Mouse (Mus musculus) limb, embryonic 14.5 days (tissue): ENCODE measurements around the gene Dusp15. TPM values are rescaled to one million over a fixed set of nuclear protein-coding genes. Genes with fewer than 3 reads are reported as not detected.

Experiments used
- ATAC-seq: fragments of 200-750 bp; cut with Nextera tagmentation; 2 replicates; pipeline ENCODE4 v1.8.0; 2017; ENCODE audit warnings: low read depth, moderate number of reproducible peaks, moderate TSS enrichment; ENCODE audit not compliant: low FRiP score
- DNase-seq: peaks from one replicate; pipeline ENCODE4 v3.0.0-alpha.2; 2015; ENCODE audit warnings: low spot score
- H3K27ac ChIP-seq: fragments of 300-500 bp; sonication (generic); replicated peaks from 2 replicates; pipeline ENCODE4 v1.5.1; 2014; ENCODE audit warnings: low read depth, mild to moderate bottlenecking, low read length, moderate library complexity, mixed read lengths
- H3K27me3 ChIP-seq: fragments of 300-500 bp; sonication (generic); 2 replicates; pipeline ENCODE4 v1.6.1; 2014; ENCODE audit warnings: low read length, mixed read lengths; ENCODE audit not compliant: control insufficient read depth, insufficient read depth
- H3K36me3 ChIP-seq: fragments of 300-500 bp; sonication (generic); 2 replicates; pipeline ENCODE4 v1.6.1; 2014; ENCODE audit warnings: mild to moderate bottlenecking, low read length, moderate library complexity, mixed read lengths; ENCODE audit not compliant: control insufficient read depth, insufficient read depth
- H3K4me1 ChIP-seq: fragments of 300-500 bp; sonication (generic); 2 replicates; pipeline ENCODE4 v1.6.1; 2014; ENCODE audit warnings: antibody characterized with exemption, low read length, mixed read lengths; ENCODE audit not compliant: control insufficient read depth, insufficient read depth
- H3K4me2 ChIP-seq: fragments of 300-500 bp; sonication (generic); replicated peaks from 2 replicates; pipeline ENCODE4 v1.6.1; 2014; ENCODE audit warnings: low read depth, mild to moderate bottlenecking, low read length, moderate library complexity; ENCODE audit not compliant: severe bottlenecking
- H3K4me3 ChIP-seq: fragments of 300-500 bp; sonication (generic); replicated peaks from 2 replicates; pipeline ENCODE4 v1.5.1; 2014; ENCODE audit warnings: low read length
- H3K9ac ChIP-seq: fragments of 300-500 bp; sonication (generic); 2 replicates; pipeline ENCODE4 v1.6.1; 2014; ENCODE audit warnings: mild to moderate bottlenecking, low read depth, low read length, moderate library complexity; ENCODE audit not compliant: severe bottlenecking
- H3K9me3 ChIP-seq: fragments of 300-500 bp; sonication (generic); 2 replicates; pipeline ENCODE4 v1.6.1; 2016; ENCODE audit warnings: low read length; ENCODE audit not compliant: control insufficient read depth
- POLR2A ChIP-seq: fragments of 200-500 bp; IDR thresholded peaks from 2 replicates; pipeline ENCODE4 v1.8.0; 2012; ENCODE audit warnings: inconsistent platforms, mild to moderate bottlenecking, moderate library complexity, borderline replicate concordance; ENCODE audit not compliant: insufficient read depth, insufficient read length; ENCODE audit errors: extremely low read depth
- WGBS: fragments of 180-500 bp; shearing (Covaris S2); extraction: QIAGEN DNeasy Blood & Tissue Kit; methylation state at CpG from one replicate; pipeline ENCODE4 v1.1.7; 2014; 5-methylcytosine and 5-hydroxymethylcytosine counted together
- polyA plus RNA-seq, 2 experiments: library from polyadenylated mRNA; depleted of rRNA in 1 of 2; stranded (reverse) in 1 of 2; unstranded in 1 of 2; fragments of >200 nt; fragmentation: Nextera tagmentation in 1 of 2; extraction: Ambion mirVana in 1 of 2; gene quantifications; 2 replicates each; pipeline versions ENCODE4 v1.2.1 to v1.2.3; 2012 to 2014

The Dusp15 gene
- polyA plus RNA-seq, 2 experiments: 0.48 to 2.0 TPM

DNA sequence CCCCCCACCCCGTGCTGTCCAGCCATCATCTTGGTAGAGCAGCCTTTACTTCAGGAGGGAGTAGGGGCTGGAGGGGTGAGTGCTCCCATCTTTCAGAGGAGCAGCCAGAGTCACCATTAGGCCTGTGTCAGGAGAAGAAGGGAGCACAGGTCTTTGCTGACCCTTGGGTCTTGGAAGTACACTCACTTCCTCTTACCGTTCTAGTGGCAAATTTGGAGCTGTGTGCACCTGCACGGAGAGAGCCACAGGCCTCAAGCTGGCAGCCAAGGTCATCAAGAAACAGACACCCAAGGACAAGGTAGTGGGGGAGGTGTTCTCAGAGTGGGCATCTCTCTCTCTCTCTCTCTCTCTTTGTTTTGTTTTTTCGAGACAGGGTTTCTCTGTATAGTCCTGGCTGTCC, 36.0 kb downstream of the Dusp15 start:
- Histone ChIP-seq H3K4me1 (no peaks in the 10 kb centered on the region), H3K27ac (no peak overlapping the region), H3K9ac (no peak overlapping the region), H3K9me3 (no peaks in the 10 kb centered on the region), H3K4me2 (no peak overlapping the region), H3K4me3 (no peak overlapping the region), H3K36me3 (no peaks in the 10 kb centered on the region), H3K27me3 (peaks cover 29% of the 10 kb centered on the region)
- no peak for ATAC-seq
- DNase-seq: no peak
- no peak for TF ChIP-seq POLR2A
- 84% methylated on average over 4 of the region's 4 CpGs for WGBS

DNA sequence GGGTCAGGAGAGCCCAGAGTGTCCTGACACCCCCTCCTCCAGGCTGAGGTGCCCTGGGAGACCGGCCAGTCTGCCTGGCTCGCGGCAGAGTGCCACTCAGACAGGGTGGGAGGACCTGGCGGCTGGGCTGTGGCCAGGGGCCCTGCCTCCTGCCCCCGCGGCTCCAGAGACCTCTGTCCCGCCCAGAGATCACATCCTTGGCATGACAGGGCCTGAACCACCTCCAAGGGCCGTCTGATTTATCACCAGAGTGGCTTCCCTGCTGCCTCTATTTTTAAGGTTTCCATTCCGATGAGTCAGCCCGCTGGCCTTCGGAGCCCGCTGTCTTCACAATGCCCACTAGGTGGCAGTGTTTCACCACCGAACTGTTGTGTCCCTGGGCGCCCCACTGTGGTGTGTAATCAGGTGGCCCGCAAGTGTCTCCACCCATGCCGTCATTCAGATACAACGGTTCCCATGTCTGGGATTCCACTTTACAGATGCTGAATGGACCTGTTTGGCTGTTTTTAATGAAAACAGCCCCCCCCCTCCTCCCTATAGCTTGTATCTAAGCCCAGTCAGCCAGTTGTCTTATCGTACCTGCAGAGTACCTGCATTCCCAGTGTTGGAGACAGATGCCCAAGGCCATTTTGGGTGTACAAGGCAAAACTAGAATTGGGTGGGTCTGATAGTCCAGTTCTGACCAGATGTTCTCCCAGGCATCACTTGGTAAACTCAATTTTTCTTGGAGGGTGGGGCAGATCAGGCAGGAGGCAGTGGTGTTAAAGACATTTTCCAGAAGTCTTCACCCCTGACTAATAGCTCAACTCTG, 37.0 kb downstream of the Dusp15 start:
- no peaks in the 10 kb centered on the region for H3K9me3 ChIP-seq
- peaks cover 29% of the 10 kb centered on the region for H3K27me3 ChIP-seq
- H3K9ac ChIP-seq: peak overlapping the region; percentile 25; the same call in 1 of the 2 replicates
- peak overlapping the region; percentile 11 for H3K4me3 ChIP-seq
- H3K4me1 ChIP-seq: no peaks in the 10 kb centered on the region
- DNase-seq: peak; percentile 85
- no peaks in the 10 kb centered on the region for H3K36me3 ChIP-seq
- TF ChIP-seq POLR2A: no peak
- peak overlapping the region; percentile 30; the same call in 1 of the 2 replicates for H3K4me2 ChIP-seq
- 3% methylated on average over 13 of the region's 18 CpGs for WGBS
- peak; percentile 71 for ATAC-seq
- H3K27ac ChIP-seq: no peak overlapping the region

DNA sequence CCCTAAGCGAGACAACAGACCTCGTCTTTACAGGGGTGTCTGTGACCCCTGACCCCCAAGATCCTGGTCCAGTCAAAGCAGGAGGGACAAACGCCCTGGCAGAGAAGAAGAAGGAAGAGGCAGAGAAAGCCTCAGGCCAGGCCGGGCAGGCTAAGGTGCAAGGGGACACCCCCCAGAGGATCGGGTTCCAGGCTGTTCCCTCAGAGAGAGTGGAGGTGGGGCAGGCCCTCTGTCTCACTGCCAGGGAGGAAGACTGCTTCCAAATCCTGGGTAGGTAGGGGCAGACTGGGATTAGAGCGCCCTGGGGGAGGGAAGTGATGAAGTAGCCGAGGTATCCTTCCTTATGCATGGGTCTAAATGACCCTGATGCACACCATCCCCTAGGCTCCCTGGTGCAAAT, 38.0 kb downstream of the Dusp15 start:
- Histone ChIP-seq H3K9ac (no peak overlapping the region), H3K4me2 (no peak overlapping the region), H3K27ac (no peak overlapping the region), H3K9me3 (no peaks in the 10 kb centered on the region), H3K4me3 (no peak overlapping the region), H3K4me1 (no peaks in the 10 kb centered on the region), H3K36me3 (no peaks in the 10 kb centered on the region), H3K27me3 (peaks cover 29% of the 10 kb centered on the region)
- ATAC-seq (no peak), DNase-seq (no peak)
- no peak for TF ChIP-seq POLR2A
- WGBS: 33% methylated on average over 7 of the region's 7 CpGs

DNA sequence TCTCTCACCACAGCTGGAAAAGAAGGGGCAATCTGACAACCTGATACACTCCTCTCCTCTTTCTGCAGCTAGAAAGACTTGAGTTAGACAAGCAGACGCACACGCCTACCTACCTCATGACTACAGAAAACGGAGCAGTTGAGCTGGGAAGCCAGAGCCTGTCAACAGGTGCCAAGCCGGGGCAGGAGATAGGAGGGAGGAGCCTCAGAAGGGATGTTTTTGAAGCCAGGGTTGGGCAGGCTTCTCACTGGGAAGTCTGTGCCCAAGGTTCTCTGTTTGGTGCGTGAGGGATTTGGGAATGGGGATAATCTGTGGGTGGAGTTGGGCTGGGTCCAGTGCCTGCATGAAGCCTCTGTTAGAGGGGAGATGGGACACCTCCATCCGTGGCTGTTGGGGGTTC, 40.1 kb downstream of the Dusp15 start:
- no peak overlapping the region for H3K4me2 ChIP-seq
- no peak overlapping the region for H3K9ac ChIP-seq
- no peaks in the 10 kb centered on the region for H3K9me3 ChIP-seq
- H3K36me3 ChIP-seq: no peaks in the 10 kb centered on the region
- H3K4me1 ChIP-seq: peaks cover 14% of the 10 kb centered on the region
- ATAC-seq (no peak), DNase-seq (no peak)
- H3K27me3 ChIP-seq: peaks cover 29% of the 10 kb centered on the region
- no peak overlapping the region for H3K27ac ChIP-seq
- WGBS: 33% methylated on average over 6 of the region's 6 CpGs
- no peak overlapping the region for H3K4me3 ChIP-seq
- no peak for TF ChIP-seq POLR2A

DNA sequence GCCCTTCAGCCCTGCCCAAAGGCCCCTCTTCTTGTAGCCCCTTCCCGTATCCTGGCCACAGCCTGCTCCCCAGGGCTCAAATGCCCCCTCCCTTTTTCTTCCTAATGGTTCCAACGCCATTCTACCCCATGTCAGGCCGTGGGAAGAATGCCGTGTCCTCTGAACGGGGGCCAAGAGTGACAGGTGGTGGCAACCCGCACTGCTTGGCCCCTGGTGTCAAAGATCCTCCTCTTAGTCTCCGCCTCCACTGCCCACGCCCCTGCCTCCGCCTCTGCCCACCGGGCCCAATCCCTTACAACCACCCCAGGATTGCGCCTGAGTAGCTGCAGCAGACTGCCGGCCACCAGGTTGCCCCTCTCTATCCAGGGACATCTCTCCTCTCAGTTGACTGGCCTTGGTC, 40.5 kb downstream of the Dusp15 start, which contains the start of gene Mylk2:
TSS of gene Mylk2 (plus strand) at position 322 of the 400 bp plus-strand sequence.
- no peak within 1 kb of the TSS for H3K9ac ChIP-seq
- H3K27me3 ChIP-seq: peaks cover 29% of the 10 kb centered on the region
- no peak within 1 kb of the TSS for H3K4me3 ChIP-seq
- H3K36me3 ChIP-seq: no peaks in the 10 kb centered on the region
- no peak within 1 kb of the TSS for H3K27ac ChIP-seq
- no peak for TF ChIP-seq POLR2A
- no peak within 1 kb of the TSS for H3K4me2 ChIP-seq
- WGBS: 23% methylated on average over 12 of the region's 12 CpGs
- no peak for DNase-seq
- H3K4me1 ChIP-seq: peaks cover 16% of the 10 kb centered on the region
- ATAC-seq: peak; percentile 45; the same call in 1 of the 2 replicates
- no peaks in the 10 kb centered on the region for H3K9me3 ChIP-seq
